Mouse (Mus musculus) cortical plate, adult 2 months (tissue): ENCODE measurements around the gene Ift22. TPM values are rescaled to one million over a fixed set of nuclear protein-coding genes. Genes with fewer than 3 reads are reported as not detected.
A peak's percentile ranks its signal among the peaks of the same experiment; 100 is the strongest.

ENCODE experiments used
- H3K27ac ChIP-seq: fragments of 200-500 bp; 2 replicates; pipeline ENCODE4 v1.5.1; 2012; ENCODE audit warnings: low read length, control low read depth, inconsistent platforms; ENCODE audit not compliant: insufficient read depth
- H3K4me1 ChIP-seq: fragments of 200-500 bp; 2 replicates; pipeline ENCODE4 v1.6.1; 2011; ENCODE audit warnings: low read length; ENCODE audit not compliant: control insufficient read depth, insufficient read depth
- H3K4me3 ChIP-seq: fragments of 200-500 bp; 2 replicates; pipeline ENCODE4 v1.5.1; 2011; ENCODE audit warnings: mild to moderate bottlenecking, low read length, control low read depth; ENCODE audit not compliant: insufficient read depth
- CTCF ChIP-seq: fragments of 200-500 bp; IDR thresholded peaks from 2 replicates; pipeline ENCODE4 v1.5.1; 2011; ENCODE audit warnings: mild to moderate bottlenecking, control low read depth, low read length; ENCODE audit not compliant: insufficient read depth; ENCODE audit errors: extremely low read depth
- POLR2A ChIP-seq: fragments of 200-500 bp; IDR thresholded peaks from 2 replicates; pipeline ENCODE4 v1.6.1; 2011; ENCODE audit warnings: mild to moderate bottlenecking, low read length, control low read depth; ENCODE audit not compliant: insufficient read depth; ENCODE audit errors: extremely low read depth
- polyA plus RNA-seq: library from polyadenylated mRNA; depleted of rRNA; stranded (reverse); fragments of >200 nt; gene quantifications from 2 replicates; pipeline ENCODE4 v1.2.3, GENCODE M21; 2012; rRNA removed

Gene Ift22
- 79.9 and 82.6 TPM in 2 replicates for polyA plus RNA-seq

GRCm38 (mm10) chr5:136907991-136908857 lies at the start of gene Ift22:
Gene Ift22 (plus strand): TSS chr5:136908150.
- Histone ChIP-seq H3K27ac (no peak within 1 kb of the TSS), H3K4me1 (peaks cover 3% of the 10 kb centered on the region; the same call in 1 of the 2 replicates), H3K4me3 (peak within 1 kb of the TSS; percentile 63)
- TF ChIP-seq POLR2A = no peak; the same call in 1 of the 2 replicates
- TF ChIP-seq CTCF = no peak

DNA sequence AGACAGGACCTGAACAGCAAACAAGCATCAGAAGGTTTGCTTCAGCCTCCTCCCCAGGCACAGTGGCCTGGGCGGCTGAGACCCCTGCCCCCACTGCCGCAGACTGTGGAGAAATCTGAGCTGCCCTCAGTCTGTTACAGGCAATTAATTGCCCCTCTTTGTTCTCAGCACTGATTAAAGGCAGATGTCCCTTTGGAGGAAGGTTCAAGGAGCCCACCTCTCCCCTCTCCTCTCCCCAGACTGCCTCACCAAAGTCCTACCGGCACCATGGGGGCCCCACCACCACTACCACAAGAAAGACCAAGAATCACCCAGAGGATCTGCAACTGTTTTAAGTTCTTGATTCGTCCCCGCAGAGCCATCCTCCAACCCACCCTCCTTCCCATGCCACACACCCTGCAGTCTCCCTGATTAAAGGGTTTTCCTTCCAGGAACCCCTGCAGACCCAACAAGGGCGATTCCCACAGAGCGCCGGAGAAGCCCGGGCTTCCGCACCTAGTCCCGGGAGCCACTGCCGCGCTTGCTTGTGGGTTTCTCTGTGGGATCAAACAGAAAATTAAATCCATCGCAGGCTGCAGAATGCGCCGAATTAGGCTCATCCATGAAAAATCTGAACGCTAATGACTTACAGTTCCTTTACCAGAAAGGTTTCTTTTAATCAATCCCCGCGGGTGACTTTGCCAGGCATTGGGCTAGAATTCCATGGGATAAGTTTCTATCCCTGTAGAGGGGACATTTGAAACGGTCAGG lies 46.6 kb upstream of the Ift22 start:
- TF ChIP-seq CTCF = no peak
- Histone ChIP-seq H3K4me3 (no peak overlapping the region), H3K27ac (no peak overlapping the region)

GRCm38 (mm10) chr5:136862806-136863205 lies 45.1 kb upstream of the Ift22 start:
- TF ChIP-seq CTCF = no peak
- no peak for TF ChIP-seq POLR2A
- H3K4me1 ChIP-seq = no peaks in the 10 kb centered on the region

More for the DNA sequence above, 46.6 kb upstream of the Ift22 start:
- no peaks in the 10 kb centered on the region for H3K4me1 ChIP-seq

DNA sequence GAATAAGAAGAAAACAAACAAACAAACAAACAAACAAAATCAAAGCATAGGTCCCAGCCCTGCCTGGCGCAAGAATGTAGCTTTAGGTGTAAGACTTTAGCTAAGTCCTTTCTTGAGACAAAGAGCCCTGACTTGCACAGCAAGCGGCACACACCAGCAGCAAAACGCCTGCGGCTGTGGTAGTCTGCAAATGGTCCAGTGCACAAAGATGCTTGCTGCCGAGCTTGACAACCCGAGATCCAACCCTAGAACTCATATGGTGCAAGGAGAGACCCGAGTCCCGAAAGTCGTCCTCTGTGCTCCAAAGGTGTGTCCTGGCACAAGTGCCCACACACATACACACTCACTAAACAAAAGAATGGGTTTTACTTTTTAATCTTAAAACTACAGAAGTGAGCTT lies 44.7 kb upstream of the Ift22 start:
- no peak overlapping the region for H3K4me3 ChIP-seq

More at GRCm38 (mm10) chr5:136862806-136863205, 45.1 kb upstream of the Ift22 start:
- H3K4me3 ChIP-seq = no peak overlapping the region
- H3K27ac ChIP-seq = no peak overlapping the region

GRCm38 (mm10) chr5:136863961-136864674 lies 43.8 kb upstream of the Ift22 start:
- H3K27ac ChIP-seq = no peak overlapping the region

More for the DNA sequence above, 44.7 kb upstream of the Ift22 start:
- no peaks in the 10 kb centered on the region for H3K4me1 ChIP-seq
- no peak for TF ChIP-seq CTCF
- no peak for TF ChIP-seq POLR2A
- H3K27ac ChIP-seq = no peak overlapping the region

DNA sequence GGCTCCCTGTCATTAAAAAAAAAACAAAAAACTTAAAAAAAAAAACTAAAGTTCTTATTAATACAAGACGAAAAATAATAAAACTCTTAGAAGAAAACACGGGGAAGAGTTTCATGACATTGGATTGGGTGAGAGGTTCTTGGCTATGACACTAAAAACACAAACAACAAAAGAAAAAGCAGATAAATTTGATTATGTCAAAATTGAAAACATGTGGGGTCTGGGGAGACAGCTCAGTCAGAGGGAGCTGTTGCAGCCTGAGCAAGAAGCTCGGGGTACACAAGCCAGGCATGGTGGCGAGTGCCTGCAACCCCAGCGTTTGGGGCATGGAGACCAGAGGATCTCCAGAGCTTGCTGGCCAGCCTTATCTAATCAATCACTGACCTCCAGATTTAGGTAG lies 40.2 kb upstream of the Ift22 start:
- TF ChIP-seq CTCF (no peak), POLR2A (no peak)
- no peaks in the 10 kb centered on the region; the same call in 1 of the 2 replicates for H3K4me1 ChIP-seq
- no peak overlapping the region for H3K27ac ChIP-seq
- no peak overlapping the region for H3K4me3 ChIP-seq

More at GRCm38 (mm10) chr5:136863961-136864674, 43.8 kb upstream of the Ift22 start:
- no peak for TF ChIP-seq POLR2A
- no peak for TF ChIP-seq CTCF
- Histone ChIP-seq H3K4me1 (no peaks in the 10 kb centered on the region; the same call in 1 of the 2 replicates), H3K4me3 (no peak overlapping the region)

GRCm38 (mm10) chr5:136869451-136870114 lies 38.4 kb upstream of the Ift22 start:
- TF ChIP-seq CTCF = no peak
- no peak for TF ChIP-seq POLR2A
- Histone ChIP-seq H3K27ac (no peak overlapping the region), H3K4me3 (no peak overlapping the region), H3K4me1 (no peaks in the 10 kb centered on the region; the same call in 1 of the 2 replicates)

DNA sequence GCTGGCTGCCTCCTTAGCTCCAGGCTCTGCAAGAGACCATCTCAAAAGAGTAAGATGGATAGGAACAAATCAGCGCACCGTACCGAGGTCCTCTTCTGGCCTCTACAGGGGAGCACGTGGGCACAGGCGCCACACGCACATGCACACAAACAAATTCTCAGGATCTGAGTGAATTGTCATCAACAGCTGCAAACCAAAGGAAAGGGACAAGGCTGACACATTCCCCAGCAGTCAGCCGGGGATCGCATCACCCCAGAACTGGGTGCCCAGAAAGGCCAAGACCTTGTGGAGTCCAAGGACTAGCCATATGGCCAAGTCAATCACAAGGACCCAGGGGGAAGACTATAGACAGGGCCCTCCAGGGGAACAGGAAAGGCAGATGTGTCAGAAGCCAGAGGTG lies 35.5 kb upstream of the Ift22 start:
- Histone ChIP-seq H3K4me3 (no peak overlapping the region), H3K4me1 (no peaks in the 10 kb centered on the region; the same call in 1 of the 2 replicates), H3K27ac (no peak overlapping the region)
- TF ChIP-seq POLR2A = no peak
- no peak for TF ChIP-seq CTCF
